Mouse (Mus musculus): Measurements from ENCODE around the gene Acsf2.
A peak's percentile ranks its signal among the peaks of the same experiment; 100 is the strongest.
"Not testable (repeated sequence)": the region's sequence is repeated elsewhere in the genome, so short reads cannot be mapped to it uniquely, and the experiment has no call there.

Acsf2 gene

GRCm38 (mm10) chr11:94601321-94602281 lies at the start of gene Acsf2:
Acsf2 (minus strand) TSS chr11:94601871.
- DNase-seq: peak; percentile 80

- DNase-seq: not testable (repeated sequence)
These were observed 49.6 kb upstream of the Acsf2 start for GRCm38 (mm10) chr11:94651241-94651640.

- no peak for DNase-seq
These were observed 44.8 kb upstream of the Acsf2 start for GRCm38 (mm10) chr11:94646457-94646856.

- no peak for DNase-seq
These were observed 43.0 kb upstream of the Acsf2 start for GRCm38 (mm10) chr11:94644461-94645219.

- DNase-seq: no peak
These were observed 32.8 kb upstream of the Acsf2 start for GRCm38 (mm10) chr11:94634431-94634830.

GRCm38 (mm10) chr11:94632988-94633387 lies 31.3 kb upstream of the Acsf2 start:
- DNase-seq: no peak

GRCm38 (mm10) chr11:94631969-94632368 lies 30.3 kb upstream of the Acsf2 start:
- DNase-seq: no peak

- DNase-seq: peak; percentile 49
These were observed 28.7 kb upstream of the Acsf2 start for GRCm38 (mm10) chr11:94630199-94631011.

GRCm38 (mm10) chr11:94629884-94630198 lies 28.2 kb upstream of the Acsf2 start:
- DNase-seq: no peak

GRCm38 (mm10) chr11:94629199-94629883 lies 27.7 kb upstream of the Acsf2 start, which contains the start of gene Lrrc59:
Lrrc59 (plus strand) TSS chr11:94629767.
- DNase-seq: peak; percentile 95

- DNase-seq: no peak
These were observed 20.5 kb upstream of the Acsf2 start for GRCm38 (mm10) chr11:94622162-94622561.

GRCm38 (mm10) chr11:94621458-94621852 lies 19.8 kb upstream of the Acsf2 start:
- no peak for DNase-seq

- no peak for DNase-seq
These were observed 19.2 kb upstream of the Acsf2 start for GRCm38 (mm10) chr11:94620766-94621457.

GRCm38 (mm10) chr11:94617646-94618045 lies 16.0 kb upstream of the Acsf2 start:
- DNase-seq: no peak

- no peak for DNase-seq
These were observed 13.8 kb upstream of the Acsf2 start for GRCm38 (mm10) chr11:94615494-94615893.

GRCm38 (mm10) chr11:94614603-94615002 lies 12.9 kb upstream of the Acsf2 start:
- DNase-seq: no peak

GRCm38 (mm10) chr11:94610744-94611740 lies 9.4 kb upstream of the Acsf2 start:
- no peak for DNase-seq

- no peak for DNase-seq
These were observed 785 bp upstream of the Acsf2 start for GRCm38 (mm10) chr11:94602356-94602955.

- no peak for DNase-seq
These were observed 1.2 kb downstream of the Acsf2 start for GRCm38 (mm10) chr11:94600447-94600846.

All from liver (tissue).